Mouse (Mus musculus) cerebellum, adult 9-11 months (tissue): ENCODE data around the gene Rhoh.

Experiments used
- DNase-seq: peaks from one replicate; pipeline ENCODE4 v3.0.0; 2022

Gene Rhoh

DNA sequence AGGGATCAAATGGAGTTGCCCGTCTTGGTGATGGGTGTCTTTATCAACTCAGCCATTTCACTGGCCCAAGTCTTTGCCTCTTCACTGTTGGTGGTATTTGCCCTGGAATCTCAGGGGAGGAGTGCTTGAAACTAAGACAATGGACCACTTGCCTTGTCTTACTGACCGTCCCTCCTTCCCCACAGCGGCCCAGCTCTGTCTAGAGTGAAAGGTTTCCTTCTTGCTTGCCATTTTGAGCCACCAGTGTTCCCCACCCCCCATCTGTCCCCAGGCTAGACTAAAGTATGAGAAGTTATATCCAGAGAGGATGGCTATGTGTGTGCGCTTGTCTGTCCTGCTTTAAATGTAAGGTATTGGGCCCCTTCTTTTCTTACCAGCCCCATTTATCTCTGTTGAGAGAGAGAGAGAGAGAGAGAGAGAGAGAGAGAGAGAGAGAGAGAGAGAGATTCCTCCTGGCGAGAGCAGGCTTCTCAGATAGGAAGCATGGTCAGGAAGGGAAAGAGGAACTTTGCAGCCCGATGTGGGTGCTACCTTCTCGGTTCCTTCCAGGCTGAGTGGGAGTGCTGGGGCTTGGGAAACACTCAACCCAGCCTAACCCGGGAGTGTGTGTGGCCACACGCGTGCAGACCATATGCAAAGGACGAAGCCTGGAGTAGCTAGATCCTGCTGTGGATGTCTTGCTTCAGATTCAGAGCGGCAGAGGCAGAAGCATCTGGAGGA lies 572 bp upstream of the Rhoh start:
- no peak for DNase-seq

DNA sequence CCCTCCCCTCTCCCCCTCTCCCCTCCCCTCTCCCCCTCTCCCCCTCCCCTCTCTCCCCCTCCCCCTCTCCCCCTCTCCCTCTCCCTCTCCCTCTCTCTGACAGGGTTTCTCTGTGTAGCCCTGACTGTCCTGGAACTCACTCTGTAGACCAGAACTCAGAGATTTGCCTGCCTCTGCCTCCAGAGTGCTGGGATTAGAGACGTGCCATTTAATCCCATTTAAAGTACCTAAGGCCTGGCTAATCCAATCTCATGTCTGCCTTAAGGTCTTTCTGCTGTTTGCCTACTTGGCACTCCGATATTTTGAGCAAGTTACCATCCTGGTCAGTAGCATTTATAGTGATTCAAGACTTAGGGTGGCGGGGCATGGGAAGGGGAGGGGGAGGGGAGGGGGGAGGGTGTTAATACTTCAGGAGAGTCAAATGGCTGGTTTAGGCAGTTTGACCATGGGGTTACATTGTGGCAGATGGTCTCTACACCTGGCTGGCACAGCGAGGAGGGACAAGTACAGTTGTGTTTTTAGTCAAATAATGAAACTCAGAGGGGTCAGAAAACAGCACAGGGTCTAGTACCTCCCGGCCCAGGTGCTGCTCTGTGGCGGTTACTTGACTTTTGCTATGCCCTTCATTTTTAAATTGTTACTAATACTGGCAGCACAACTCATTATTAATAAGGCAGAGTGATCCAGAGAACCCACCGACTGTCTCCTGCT lies 1.4 kb downstream of the Rhoh start:
- no peak for DNase-seq

DNA sequence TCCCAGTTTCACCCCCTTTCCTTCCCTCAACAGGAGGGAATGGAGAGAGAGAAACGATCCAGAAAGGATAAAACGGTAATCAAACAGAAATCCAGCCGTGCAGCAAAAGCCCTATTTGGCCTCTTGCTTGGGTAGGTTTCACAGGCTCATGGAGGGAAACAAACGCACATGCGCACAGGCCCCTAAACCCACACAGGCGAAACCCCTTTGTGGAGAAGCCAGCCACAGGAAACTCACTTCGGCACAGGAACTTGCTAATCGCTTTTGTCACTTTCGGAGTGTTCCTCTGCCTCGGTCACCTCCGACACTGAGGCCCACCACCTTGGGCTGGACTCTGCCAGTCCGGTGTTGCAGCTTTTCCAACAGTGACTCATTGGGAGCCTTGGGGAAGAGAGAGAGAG lies 2.3 kb downstream of the Rhoh start:
- no peak for DNase-seq

DNA sequence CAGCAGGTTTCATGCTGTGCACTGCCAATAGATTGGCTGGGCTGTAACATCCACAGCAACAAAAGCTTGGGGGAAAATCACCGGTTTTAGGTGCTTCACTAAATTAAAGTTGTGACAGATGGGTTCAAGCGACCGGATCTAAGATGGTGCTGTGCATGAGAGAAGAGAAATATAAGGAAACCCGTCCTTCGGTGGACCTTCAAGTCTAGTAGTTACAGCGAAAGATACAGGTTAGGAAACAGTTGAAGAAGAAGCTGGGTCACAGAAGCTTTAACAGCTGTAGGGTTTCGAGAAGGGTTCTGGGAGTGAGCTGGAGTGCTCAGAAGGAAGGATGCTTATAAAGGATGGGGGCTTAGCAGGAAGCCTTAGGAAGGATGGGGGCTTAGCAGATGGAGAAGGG lies 3.5 kb downstream of the Rhoh start:
- no peak for DNase-seq

DNA sequence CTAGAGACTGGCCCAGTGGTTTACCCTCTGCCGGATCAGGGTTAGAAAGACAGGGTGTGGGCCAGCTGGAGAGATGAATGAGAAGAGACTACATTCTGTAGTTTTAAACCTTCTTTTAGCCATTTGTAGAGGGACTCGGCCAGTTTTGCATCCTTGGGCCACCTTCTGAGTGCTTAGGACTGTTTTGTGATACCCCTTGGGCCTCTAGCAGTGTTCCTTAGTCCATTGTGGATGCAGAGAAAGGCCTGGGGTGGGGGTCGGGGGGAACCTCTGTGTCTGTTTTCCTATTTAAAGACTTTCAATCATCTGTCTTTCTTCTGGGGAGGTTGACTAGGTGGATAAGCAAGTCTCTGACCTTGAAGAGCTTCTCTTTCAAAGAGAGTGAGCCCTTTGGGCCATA lies 3.9 kb downstream of the Rhoh start:
- no peak for DNase-seq

DNA sequence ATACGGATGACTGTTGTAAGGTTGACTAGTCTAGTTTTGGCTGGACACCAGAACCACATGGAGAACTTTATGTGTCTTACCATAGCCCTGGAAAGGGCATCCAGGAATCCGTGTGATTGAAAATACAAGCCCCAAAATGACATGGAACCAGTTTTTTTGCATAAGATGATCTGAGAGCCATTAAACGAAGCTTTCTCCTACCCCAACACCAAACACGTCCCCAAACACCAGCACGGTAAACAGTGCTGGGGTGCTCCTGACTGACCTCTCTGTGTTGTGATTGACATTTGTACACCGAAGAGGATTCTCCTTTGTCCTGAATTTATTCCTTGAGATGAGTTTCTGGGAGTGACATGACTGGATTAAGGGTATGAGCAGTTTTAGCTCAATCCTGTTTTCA lies 5.6 kb downstream of the Rhoh start:
- DNase-seq = no peak

DNA sequence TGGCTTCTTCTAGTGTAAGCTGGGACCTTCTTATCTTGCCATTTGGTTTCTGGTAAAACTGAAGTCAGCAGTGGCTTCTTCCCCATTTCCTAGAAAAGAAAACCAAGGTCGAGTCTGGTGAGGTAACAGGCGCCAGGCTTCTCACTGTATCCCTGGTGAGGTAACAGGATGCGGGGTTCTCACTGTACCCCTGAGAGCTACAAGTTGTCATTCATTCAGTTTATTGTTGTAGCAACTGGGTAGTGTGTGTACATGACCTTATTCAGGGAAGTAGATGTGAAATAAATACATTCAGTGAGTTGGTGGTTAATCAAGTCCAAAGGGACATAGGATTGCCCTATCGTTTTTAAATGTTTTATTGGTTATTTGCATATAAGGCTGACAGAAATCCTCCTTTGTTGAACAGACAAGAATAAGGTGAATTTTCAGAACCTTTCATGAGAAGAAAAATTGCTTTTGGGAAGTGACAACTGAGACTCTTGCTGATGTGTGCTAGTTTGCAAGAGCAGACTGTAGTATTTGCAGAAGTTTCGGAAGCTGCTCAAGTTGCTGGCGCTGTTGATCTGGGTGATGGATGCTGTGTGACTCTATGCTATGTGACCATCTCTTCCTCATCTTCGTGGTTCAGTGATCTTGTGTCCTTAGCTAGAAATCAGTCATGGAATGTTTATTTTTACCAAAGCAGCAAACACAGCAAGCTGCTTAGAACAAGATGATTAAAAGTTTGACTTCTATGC lies 6.5 kb downstream of the Rhoh start:
- no peak for DNase-seq

DNA sequence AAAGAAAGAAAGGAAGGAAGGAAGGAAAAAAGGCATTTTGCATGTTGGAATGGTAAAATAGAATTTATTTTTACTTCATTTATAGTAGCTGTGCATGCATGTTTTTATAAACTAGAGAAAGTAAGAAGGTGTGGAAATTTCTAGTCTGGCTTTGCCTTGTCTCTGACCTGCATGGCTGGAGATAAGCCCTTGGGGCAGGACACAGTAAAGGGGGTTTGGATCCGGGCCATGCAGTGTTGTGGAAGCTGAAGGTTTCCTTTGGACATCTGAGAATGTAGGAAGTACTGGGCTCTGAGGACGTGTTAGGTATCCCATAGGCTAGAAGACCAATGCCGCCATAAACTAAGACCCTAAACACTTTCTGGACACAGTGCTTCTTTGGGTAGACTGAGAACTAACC lies 7.4 kb downstream of the Rhoh start:
- DNase-seq = no peak

DNA sequence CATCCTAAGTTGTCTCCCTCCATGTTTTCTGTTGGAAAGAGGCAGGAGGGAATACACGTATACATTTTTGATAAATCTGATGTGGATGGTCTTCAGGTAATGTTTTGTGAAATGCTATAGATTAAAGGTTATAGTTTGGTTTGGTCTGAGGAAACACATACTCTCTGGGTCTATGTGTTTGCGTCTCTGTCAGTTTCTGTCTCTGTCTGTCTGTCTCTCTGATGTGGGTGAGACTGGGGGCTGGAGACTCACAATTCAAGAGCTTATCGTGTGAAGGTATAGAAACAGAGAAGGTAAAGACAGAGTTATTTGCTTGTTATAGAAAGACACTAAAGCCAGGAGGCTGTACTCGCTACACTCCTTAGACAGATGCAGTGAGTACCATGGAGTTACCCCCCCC lies 8.6 kb downstream of the Rhoh start:
- DNase-seq = no peak

DNA sequence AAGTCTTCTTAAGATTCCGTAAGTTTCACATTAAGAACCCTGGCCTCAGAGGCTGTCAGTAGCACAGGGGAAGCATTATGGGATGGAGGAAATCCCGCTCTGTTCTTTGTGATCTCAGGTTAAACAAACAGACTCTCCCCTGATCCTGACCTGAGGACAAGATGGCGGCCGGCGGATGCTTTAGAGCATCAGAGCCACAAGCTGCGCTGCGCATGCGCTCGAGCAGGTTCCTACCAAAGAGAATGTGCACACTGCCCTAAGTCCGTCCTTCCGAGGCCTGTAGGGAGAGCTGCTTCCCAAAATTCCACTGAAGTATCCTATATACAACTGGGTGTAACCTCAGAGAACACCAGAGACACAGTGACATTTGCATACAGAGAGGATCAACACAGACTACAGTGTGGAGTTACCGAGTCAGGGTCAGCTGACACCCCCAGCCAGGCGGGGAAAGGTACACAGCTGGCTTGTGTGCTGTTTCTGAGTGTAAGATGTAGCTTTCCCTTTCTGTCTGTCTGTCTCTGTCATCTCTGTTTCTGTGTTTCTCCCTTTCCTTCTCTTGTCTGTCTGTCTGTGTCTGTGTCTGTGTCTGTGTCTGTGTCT lies 10.4 kb downstream of the Rhoh start:
- DNase-seq = no peak

DNA sequence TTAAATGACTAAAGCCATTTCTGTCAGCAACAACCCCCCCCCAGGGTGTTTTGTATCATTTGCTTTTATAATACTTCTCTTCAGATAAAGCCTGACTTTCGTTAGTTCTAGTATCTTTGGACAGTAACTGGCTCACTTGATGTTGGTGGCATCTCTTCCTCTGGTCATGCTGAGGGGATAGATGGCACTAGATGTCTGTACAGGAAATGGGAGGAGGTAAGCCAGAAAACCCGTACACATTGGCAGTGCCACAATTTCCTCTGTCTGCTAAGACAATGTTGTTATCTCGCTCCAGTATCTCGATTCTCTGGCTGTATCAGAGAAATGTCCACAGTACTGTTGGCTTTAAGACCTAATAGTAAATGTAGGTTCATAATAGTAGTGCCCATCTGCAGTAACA lies 12.2 kb downstream of the Rhoh start:
- no peak for DNase-seq

DNA sequence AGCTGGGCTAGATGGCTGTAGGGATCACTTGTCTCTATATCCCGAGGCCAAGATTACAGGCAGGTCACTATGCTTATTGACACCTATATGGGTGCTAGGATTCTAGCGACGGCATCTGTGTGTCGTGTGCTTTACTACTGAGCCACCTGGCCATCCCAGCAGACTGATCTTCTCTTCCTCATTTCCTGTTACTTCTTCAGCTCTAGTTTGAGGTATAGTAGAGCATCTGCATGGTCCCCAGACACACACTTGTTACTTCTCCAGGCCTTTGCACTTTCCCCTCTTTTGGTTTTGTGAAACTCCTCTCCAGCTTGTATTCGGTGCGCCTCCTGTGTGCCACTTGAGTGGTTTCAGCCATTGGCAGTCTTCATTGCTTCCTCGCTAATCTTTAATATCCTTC lies 14.3 kb downstream of the Rhoh start:
- no peak for DNase-seq

DNA sequence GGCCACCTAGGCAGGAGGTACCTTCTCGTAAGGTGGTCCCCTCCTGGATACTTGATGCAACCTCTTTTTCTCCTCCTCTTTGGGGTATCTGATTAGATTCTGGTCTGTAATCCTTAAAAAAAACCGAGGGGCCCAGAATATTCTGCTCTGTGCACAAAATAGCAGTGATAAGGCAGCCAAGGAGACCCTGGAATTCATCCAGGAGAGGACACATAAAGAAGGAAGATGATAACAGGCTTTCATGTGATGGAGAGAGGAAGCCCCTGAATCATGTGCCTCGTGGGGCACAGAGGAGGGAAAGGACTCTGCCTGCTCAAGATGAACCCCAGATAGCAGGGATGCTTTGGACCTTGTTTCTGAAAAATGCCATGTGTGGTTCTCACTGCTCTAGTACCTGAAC lies 17.4 kb downstream of the Rhoh start:
- DNase-seq = no peak

DNA sequence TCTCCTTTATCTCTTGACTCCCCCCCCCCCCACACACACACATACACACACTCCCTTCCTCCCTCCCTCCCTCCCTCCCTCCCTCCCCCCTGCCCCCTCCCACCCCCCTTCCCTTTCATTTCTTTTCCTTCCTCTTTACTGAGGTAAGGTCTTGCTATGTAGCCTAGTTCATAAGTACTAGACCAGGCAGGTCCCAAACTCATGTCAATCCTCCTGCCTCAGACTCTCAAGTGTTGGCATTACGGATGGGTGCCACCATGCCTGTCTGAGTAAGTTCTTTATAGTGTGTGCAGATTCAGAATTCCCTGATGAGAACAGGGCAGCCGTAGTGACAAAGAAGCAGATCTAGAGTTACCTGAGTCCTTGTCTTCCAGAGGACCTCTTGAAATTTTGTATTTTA lies 20.2 kb downstream of the Rhoh start:
- no peak for DNase-seq

DNA sequence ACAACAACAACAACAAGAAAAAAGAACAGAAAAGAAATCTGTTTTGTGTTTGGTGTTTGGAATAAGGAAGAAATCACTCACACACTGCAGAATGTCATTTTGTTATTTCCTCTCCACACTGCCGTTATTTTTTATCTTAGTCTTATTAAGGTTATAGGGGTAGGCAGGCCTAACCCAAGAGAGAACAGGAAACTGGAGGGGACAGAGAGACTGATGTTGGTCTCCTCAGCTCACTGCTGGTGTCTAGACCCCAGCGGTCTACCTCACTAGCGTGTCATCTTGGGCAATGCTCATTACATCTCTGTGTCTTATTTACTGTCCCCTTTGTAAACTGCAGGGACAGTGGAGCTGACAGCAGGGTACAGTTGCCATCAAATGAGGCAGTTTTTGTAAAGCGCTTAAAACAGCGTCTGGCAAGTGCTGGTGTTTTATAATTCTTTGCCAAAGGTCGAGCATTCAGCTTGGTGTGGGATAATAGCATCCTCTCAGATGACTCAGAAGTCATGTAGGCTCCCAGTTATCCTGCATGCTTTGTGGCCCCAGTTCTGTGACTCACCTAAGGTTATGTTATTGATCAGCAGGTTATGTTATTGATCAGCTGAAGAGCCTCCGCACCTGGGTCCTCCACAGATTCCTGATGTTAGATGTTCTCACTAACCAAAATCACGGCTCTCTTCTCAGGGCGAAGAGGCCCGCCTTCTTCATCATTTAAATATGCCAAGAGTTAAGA lies 21.6 kb downstream of the Rhoh start:
- no peak for DNase-seq

DNA sequence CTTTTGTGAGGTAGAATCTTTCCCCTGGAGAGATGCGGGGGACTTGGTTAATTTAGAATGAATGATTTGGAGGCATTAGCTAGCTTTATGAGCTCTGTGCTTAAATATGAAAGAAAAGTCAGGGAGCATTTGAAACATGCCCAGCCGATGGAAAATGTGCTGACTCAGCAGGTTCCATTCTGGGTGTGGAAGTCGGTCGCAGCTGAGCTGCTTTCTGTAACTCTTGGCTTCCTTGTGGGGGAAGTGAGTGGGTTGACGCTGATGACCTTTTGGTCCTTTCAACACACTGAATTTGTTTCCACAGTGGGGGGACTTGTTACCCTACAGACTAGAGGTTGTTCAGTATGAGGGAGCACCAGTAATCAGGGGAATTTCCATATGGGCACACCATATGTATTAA lies 22.3 kb downstream of the Rhoh start:
- no peak for DNase-seq

DNA sequence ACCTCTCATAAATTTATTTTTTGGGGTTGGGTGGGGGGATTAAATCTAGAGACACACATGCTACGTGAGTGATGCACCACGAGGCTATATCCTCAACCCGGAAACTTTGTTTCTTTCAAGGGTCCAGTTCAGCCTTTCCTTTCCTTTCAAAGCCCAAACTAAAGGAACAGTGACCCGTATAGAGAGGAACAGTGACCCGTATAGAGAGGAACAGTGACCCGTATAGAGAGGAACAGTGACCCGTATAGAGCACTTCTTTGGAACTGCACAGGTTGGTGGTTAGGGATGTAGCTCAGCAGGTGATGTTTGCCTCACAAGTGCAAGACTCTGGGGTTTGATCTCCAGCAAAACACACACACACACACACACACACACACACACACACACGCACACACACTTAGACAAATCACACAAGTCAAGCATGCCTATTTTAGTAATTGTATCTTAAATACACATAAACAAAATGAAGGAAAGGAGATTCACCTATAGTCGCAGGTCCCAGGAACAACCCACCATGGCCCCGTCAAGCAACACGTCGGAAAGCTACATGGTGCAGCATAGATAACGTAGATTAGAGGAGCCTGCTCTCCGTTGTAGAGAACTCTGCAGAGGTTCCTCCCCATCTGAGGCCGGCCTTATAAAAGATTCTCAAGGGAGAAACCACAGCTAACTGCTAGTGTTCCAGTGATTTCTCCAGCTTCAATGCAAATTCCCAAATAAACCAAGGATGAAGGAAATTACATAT lies 24.9 kb downstream of the Rhoh start:
- DNase-seq = no peak

DNA sequence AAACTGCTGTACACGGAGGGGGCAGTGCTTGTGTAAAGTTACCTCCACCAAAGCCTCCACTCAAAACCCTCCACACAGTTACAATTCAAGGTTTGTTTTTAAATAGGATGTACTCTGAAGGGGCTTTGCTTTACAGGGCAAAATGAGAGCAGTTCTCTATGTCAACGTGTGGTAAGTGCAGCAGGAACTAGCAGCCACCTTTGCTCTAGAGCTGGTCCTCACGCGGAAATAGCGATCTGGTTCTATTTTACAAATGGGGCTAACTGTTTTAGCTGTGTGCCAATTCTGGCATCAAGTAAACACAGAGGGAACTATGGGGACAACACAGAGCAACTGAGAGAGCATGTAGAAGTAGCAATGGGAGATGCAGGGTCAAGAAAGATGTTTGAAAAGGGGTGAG lies 27.1 kb downstream of the Rhoh start:
- no peak for DNase-seq

DNA sequence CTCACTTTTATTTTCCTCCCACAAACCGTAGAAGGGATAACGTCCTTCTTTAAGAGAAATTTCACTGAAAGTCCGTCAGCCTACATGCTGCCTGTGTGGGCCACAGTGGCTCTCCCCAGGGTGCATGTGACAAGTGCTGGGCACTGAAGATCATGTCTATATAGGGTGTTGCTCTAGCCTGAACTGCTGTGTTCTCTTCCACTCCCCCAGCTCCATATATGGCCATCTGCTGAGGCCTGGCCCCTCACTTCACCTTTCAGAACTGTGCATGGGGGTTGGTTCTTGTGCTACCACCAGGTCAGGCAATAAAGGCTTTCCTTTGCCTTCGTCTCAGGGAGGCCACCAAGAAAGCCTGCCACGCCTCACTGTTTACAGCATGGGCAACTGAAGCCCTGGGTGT lies 28.0 kb downstream of the Rhoh start:
- DNase-seq = no peak

DNA sequence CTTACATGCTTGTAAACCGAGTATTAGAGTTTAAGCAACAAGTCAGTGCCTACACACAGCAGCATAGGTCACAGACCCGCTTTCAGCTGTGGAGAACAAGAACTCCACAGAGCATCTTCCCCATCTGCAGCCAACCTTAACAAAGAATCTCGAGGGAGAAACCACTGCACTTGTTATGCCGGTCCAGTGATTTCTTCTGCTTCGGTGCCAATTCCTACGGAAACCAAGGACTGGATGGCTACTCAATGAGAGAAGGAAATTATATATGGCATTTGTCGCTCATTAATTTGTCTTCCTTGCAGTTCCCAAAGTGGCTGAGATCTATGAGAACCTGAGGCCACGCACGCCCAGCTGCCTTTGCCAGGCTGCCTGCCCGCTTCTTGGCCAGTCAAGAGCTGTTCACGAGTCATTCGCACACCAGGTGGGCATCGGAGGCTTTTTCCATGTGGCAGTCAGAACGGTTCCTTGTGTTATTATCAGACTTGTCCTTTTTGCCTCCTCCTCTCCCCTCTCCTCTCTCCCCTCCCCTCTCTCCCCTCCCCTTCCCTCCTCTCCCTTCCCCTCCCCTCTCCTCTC lies 30.3 kb downstream of the Rhoh start:
- DNase-seq = no peak

DNA sequence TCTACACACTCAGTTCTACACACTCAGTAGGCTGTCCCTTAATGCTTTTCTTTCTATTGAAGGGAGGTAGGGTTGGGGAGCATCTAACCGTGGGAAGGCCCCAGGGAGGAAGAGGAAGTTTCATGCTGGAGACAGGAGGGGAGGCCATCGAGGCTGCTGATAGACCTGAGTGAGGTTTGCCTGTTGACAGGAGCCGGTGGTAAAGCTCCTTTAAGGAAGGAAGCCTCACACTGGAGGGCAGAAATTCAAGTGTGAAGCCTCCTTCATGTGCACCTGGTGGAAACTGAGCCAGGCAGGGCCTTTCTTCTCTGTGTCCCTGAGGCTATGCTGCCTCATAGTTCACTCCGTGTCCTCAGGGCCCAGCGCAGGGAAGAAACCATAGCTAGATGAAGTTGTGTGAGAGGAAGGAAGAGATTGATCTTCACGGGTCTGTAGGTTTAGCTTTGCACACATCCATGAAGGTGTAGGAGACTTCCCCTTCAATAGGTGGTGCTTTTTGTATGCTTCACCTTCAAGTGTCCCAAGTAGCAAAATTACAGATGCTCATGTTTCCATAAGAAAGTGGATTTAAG lies 34.2 kb downstream of the Rhoh start:
- no peak for DNase-seq

DNA sequence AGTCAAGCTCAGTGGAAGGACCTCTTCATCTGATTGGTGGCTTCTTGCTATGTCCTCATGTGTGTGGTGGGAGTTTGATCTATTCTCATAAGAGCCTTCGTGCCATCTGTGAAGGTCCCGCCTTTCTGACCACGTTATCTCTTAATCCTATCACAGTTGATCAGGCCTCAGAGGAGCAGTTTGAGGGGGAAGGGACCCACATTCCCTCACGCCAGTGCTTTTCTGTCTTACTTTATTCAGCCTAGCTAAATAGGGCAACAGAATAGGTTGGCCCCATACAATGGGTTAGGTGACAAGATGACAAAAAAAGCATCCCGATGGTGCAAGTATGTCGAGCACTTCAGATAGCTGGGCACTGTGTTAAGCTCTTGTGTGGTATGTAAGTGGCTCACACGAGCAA lies 34.8 kb downstream of the Rhoh start:
- DNase-seq = no peak
